Mouse (Mus musculus) adrenal gland, postnatal 36 days (tissue): ENCODE measurements at regions not wholly inside any gene's neighbourhood (a gene's known extent, or its start where the extent isn't known, plus 50 kb on each side); places are given as distances from the start of the nearest gene placed in this dataset.
"Not testable (repeated sequence)": the region's sequence is repeated elsewhere in the genome, so short reads cannot be mapped to it uniquely, and the experiment has no call there.

Experiments used
- DNase-seq, 2 experiments: peaks; one replicate each; pipeline ENCODE4 v3.0.0; 2021; ENCODE audit warnings: mixed read lengths in 1 of 2

- no peak for DNase-seq
Observed at GRCm38 (mm10) chr13:78904102-78904501, 704.5 kb upstream of the Nr2f1 start.

GRCm38 (mm10) chr13:78900693-78901092 is 701.1 kb upstream of the Nr2f1 start:
- DNase-seq: peak in 1 of 2 experiments; percentile 1

GRCm38 (mm10) chr13:78892252-78892651 is 692.7 kb upstream of the Nr2f1 start:
- DNase-seq: no peak

GRCm38 (mm10) chr13:78883062-78883461 is 683.5 kb upstream of the Nr2f1 start:
- no peak for DNase-seq

GRCm38 (mm10) chr13:78872582-78872981 is 673.0 kb upstream of the Nr2f1 start:
- no peak for DNase-seq

GRCm38 (mm10) chr13:78871976-78872375 is 672.4 kb upstream of the Nr2f1 start:
- no peak for DNase-seq

- DNase-seq: peak in 1 of 2 experiments; percentile 6
Observed at GRCm38 (mm10) chr13:78871254-78871653, 671.7 kb upstream of the Nr2f1 start.

- not testable (repeated sequence) for DNase-seq
Observed at GRCm38 (mm10) chr13:78824357-78824756, 624.8 kb upstream of the Nr2f1 start.

- DNase-seq: peak; percentile 56 to 68
Observed at GRCm38 (mm10) chr13:78809656-78810055, 610.1 kb upstream of the Nr2f1 start.

GRCm38 (mm10) chr13:78802838-78803124 is 603.2 kb upstream of the Nr2f1 start:
- no peak for DNase-seq

GRCm38 (mm10) chr13:78802011-78802837 is 602.7 kb upstream of the Nr2f1 start:
- peak; percentile 14 to 34 for DNase-seq

GRCm38 (mm10) chr13:78799641-78800040 is 600.1 kb upstream of the Nr2f1 start:
- DNase-seq: no peak

- DNase-seq: no peak
Observed at GRCm38 (mm10) chr13:78795228-78795627, 595.7 kb upstream of the Nr2f1 start.

- no peak for DNase-seq
Observed at GRCm38 (mm10) chr13:78784285-78784684, 584.7 kb upstream of the Nr2f1 start.

- no peak for DNase-seq
Observed at GRCm38 (mm10) chr13:78783591-78784240, 584.2 kb upstream of the Nr2f1 start.
